Comparison of ENCODE assay signal across 2 mouse cellular contexts in genomic region chr2:44924618-44925017, GRCm38 (mm10).
TF ChIP-seq lines count a peak whose summit lies in the region.

No protein-coding gene starts in this region.

TF ChIP-seq in CH12.LX, 34 proteins besides CTCF, POLR2A, EP300 and RAD21 (continued from another document):
- TF ChIP-seq KAT2A (IDR thresholded peaks at IDR 0.05; ENCODE audit: insufficient replicate concordance, low read length) (no peak), MXI1 (IDR thresholded peaks at IDR 0.05; ENCODE audit: low read depth, low read length) (no peak), CHD1 (IDR thresholded peaks at IDR 0.05; ENCODE audit: low read depth, low read length) (no peak)
TF ChIP-seq in CH12.LX: peak in this region for 0.

TF ChIP-seq in myocyte, 11 proteins besides CTCF, POLR2A, EP300 and RAD21 (continued from another document):
- TF ChIP-seq SRF (IDR thresholded peaks at IDR 0.05; ENCODE audit: control insufficient read depth, insufficient read length, low read depth) = no peak
- TF ChIP-seq TCF12 (IDR thresholded peaks at IDR 0.05; ENCODE audit: insufficient read depth, poor library complexity, severe bottlenecking) = no peak
- TF ChIP-seq REST (IDR thresholded peaks at IDR 0.05; ENCODE audit: insufficient read depth, insufficient read length) = no peak
- TF ChIP-seq POLR2AphosphoS2 (IDR thresholded peaks at IDR 0.05; ENCODE audit: insufficient read length, low read depth) = no peak
- TF ChIP-seq CEBPB (IDR thresholded peaks at IDR 0.05; ENCODE audit: insufficient read depth, poor library complexity, severe bottlenecking) = no peak
- TF ChIP-seq USF1 (IDR thresholded peaks at IDR 0.05; ENCODE audit: low read depth) = no peak
- no peak for TF ChIP-seq E2F4 (IDR thresholded peaks at IDR 0.05; ENCODE audit: insufficient read depth)
